Mouse (Mus musculus) heart, postnatal 0 days (tissue): ENCODE results near the gene Vps4a.

ENCODE experiments used
- CTCF ChIP-seq: IDR thresholded peaks from 2 replicates; pipeline ENCODE4 v1.5.1; 2016; ENCODE audit warnings: antibody characterized with exemption, control low read depth, low read depth
- EP300 ChIP-seq: IDR thresholded peaks from 2 replicates; pipeline ENCODE4 v1.6.1; 2016; ENCODE audit warnings: antibody characterized with exemption, low read depth

- TF ChIP-seq EP300: no peak; the same call in 1 of the 2 replicates
- TF ChIP-seq CTCF: no peak
These were observed 17.3 kb downstream of the Vps4a start, which contains the start of gene Pdf for GRCm38 (mm10) chr8:107048061-107048941.
